Mouse (Mus musculus): ENCODE results near the gene Sdr42e1.

DNA sequence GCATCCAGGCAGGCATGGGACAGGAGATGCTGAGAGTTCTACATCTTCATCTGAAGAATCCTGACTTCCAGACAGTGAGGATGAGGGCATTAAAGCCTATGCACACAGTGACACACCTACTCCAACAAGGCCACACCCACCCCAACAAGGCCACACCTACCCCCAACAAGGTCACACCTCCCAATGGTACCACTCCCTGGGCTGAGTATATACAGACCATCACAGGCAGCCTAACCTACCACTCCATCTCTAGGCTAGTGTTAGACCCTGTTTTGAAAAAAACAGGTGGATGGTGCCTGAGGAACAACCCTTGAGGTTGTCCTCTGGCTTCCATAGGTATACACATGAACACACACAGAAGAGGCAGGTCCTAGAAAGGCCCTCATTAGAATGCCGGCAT is 21.2 kb downstream of the Sdr42e1 start:
- TF ChIP-seq POLR2AphosphoS2 (IDR thresholded peaks at IDR 0.05; ENCODE audit: low read depth, low read length) (no peak), USF1 (IDR thresholded peaks at IDR 0.05; ENCODE audit: low read depth, low read length) (no peak), PAX5 (IDR thresholded peaks at IDR 0.05; ENCODE audit: low read length) (no peak), SIN3A (IDR thresholded peaks at IDR 0.05; ENCODE audit: low read length) (no peak), MAX (IDR thresholded peaks at IDR 0.05; ENCODE audit: low read length) (no peak), CTCF (conservative IDR thresholded peaks at IDR 0.05 in 1 of 2, IDR thresholded peaks at IDR 0.05 in 1 of 2; ENCODE audit: low read depth in 2 of 2, low read length in 2 of 2) (no peak), POLR2A (IDR thresholded peaks at IDR 0.05; ENCODE audit: low read depth, low read length) (no peak), UBTF (IDR thresholded peaks at IDR 0.05; ENCODE audit: low read depth, low read length) (no peak), USF2 (conservative IDR thresholded peaks at IDR 0.05; ENCODE audit: low read depth, low read length) (no peak), GABPA (IDR thresholded peaks at IDR 0.05; ENCODE audit: insufficient replicate concordance, low read depth, low read length) (no peak), JUND (conservative IDR thresholded peaks at IDR 0.05; ENCODE audit: low read depth, low read length) (no peak), EP300 (IDR thresholded peaks at IDR 0.05; ENCODE audit: low read length) (no peak)

All from CH12.LX (cell line).